Mouse (Mus musculus) neural tube, embryonic 11.5 days (tissue): ENCODE measurements around the gene Sbk3. TPM values are rescaled to one million over a fixed set of nuclear protein-coding genes. Genes with fewer than 3 reads are reported as not detected.
A peak's percentile ranks its signal among the peaks of the same experiment; 100 is the strongest.

Experiments used
- ATAC-seq: fragments of 200-750 bp; cut with Nextera tagmentation; 2 replicates; pipeline ENCODE4 v1.8.0; 2017; ENCODE audit warnings: moderate number of reproducible peaks, mild to moderate bottlenecking, moderate TSS enrichment, moderate library complexity; ENCODE audit not compliant: insufficient read depth, low FRiP score, low TSS enrichment
- DNase-seq: peaks from one replicate; pipeline ENCODE4 v3.0.0-alpha.2; 2015; ENCODE audit warnings: low spot score
- H3K27ac ChIP-seq: fragments of 300-500 bp; sonication (generic); 2 replicates; pipeline ENCODE4 v1.5.1; 2014; ENCODE audit warnings: low read depth, mild to moderate bottlenecking, low read length
- H3K27me3 ChIP-seq: fragments of 300-500 bp; sonication (generic); 2 replicates; pipeline ENCODE4 v1.6.1; 2014; ENCODE audit warnings: mild to moderate bottlenecking, low read length, mixed read lengths; ENCODE audit not compliant: control insufficient read depth, insufficient read depth
- H3K36me3 ChIP-seq: fragments of 300-500 bp; sonication (generic); 2 replicates; pipeline ENCODE4 v1.6.1; 2014; ENCODE audit warnings: mild to moderate bottlenecking, low read length, moderate library complexity, mixed read lengths; ENCODE audit not compliant: control insufficient read depth, insufficient read depth
- H3K4me1 ChIP-seq: fragments of 300-500 bp; sonication (generic); 2 replicates; pipeline ENCODE4 v1.6.1; 2014; ENCODE audit warnings: low read length, mixed read lengths; ENCODE audit not compliant: control insufficient read depth, insufficient read depth
- H3K4me2 ChIP-seq: fragments of 300-500 bp; sonication (generic); 2 replicates; pipeline ENCODE4 v1.6.1; 2014; ENCODE audit warnings: low read depth, mild to moderate bottlenecking, moderate library complexity
- H3K4me3 ChIP-seq: fragments of 300-500 bp; sonication (generic); 2 replicates; pipeline ENCODE4 v1.5.1; 2014; ENCODE audit warnings: low read depth, low read length
- H3K9ac ChIP-seq: fragments of 300-500 bp; sonication (generic); 2 replicates; pipeline ENCODE4 v1.6.1; 2014; ENCODE audit warnings: mild to moderate bottlenecking, low read length
- H3K9me3 ChIP-seq: fragments of 300-500 bp; sonication (generic); 2 replicates; pipeline ENCODE4 v1.6.1; 2016; ENCODE audit warnings: low read length; ENCODE audit not compliant: control insufficient read depth
- WGBS: fragments of 180-500 bp; shearing (Covaris S2); extraction: QIAGEN DNeasy Blood & Tissue Kit; methylation state at CpG from one replicate; pipeline ENCODE4 v1.1.7; 2014; 5-methylcytosine and 5-hydroxymethylcytosine counted together
- polyA plus RNA-seq: library from polyadenylated mRNA; unstranded; fragments of >200 nt; fragmentation: Nextera tagmentation; extraction: Ambion mirVana; gene quantifications from 2 replicates; pipeline ENCODE4 v1.2.1, GENCODE M21; 2014

Gene Sbk3
- polyA plus RNA-seq, 1 experiment from 2014 or later, result 0.09 TPM

GRCm38 (mm10) chr7:4996003-4996895, 25.3 kb upstream of the Sbk3 start, which contains the start of gene Zfp579:
TSS of gene Zfp579 (minus strand) at chr7:4996158.
- peak within 1 kb of the TSS; percentile 87 for H3K4me2 ChIP-seq
- peaks cover 7% of the 10 kb centered on the region for H3K36me3 ChIP-seq
- H3K9ac ChIP-seq, result peak within 1 kb of the TSS; percentile 91
- 8% methylated on average over 15 of the region's 26 CpGs for WGBS
- peaks cover 17% of the 10 kb centered on the region for H3K4me1 ChIP-seq
- DNase-seq, result peak; percentile 93
- no peaks in the 10 kb centered on the region; the same call in 1 of the 2 replicates for H3K9me3 ChIP-seq
- peaks cover 19% of the 10 kb centered on the region for H3K27me3 ChIP-seq
- H3K27ac ChIP-seq, result peak within 1 kb of the TSS; percentile 21; the same call in 1 of the 2 replicates
- H3K4me3 ChIP-seq, result peak within 1 kb of the TSS; percentile 72
- ATAC-seq, result peak; percentile 85

GRCm38 (mm10) chr7:4995268-4996002, 24.5 kb upstream of the Sbk3 start:
- Histone ChIP-seq H3K4me2 (peak overlapping the region; percentile 87), H3K27me3 (peaks cover 19% of the 10 kb centered on the region), H3K27ac (no peak overlapping the region), H3K9ac (peak overlapping the region; percentile 91), H3K4me1 (peaks cover 17% of the 10 kb centered on the region), H3K4me3 (peak overlapping the region; percentile 72), H3K9me3 (no peaks in the 10 kb centered on the region; the same call in 1 of the 2 replicates), H3K36me3 (peaks cover 7% of the 10 kb centered on the region)
- WGBS, result 6% methylated on average over 19 of the region's 19 CpGs
- ATAC-seq, result peak; percentile 10
- peak; percentile 19 for DNase-seq

GRCm38 (mm10) chr7:4993999-4994788, 23.2 kb upstream of the Sbk3 start:
- no peak for DNase-seq
- 40% methylated on average over 59 of the region's 59 CpGs for WGBS
- Histone ChIP-seq H3K4me1 (peaks cover 17% of the 10 kb centered on the region), H3K9me3 (no peaks in the 10 kb centered on the region; the same call in 1 of the 2 replicates), H3K4me3 (peak overlapping the region; percentile 72), H3K27ac (no peak overlapping the region), H3K9ac (peak overlapping the region; percentile 18; the same call in 1 of the 2 replicates), H3K4me2 (peak overlapping the region; percentile 11), H3K36me3 (peaks cover 7% of the 10 kb centered on the region), H3K27me3 (peaks cover 19% of the 10 kb centered on the region)
- ATAC-seq, result no peak

GRCm38 (mm10) chr7:4993347-4993998, 22.5 kb upstream of the Sbk3 start:
- Histone ChIP-seq H3K4me2 (peak overlapping the region; percentile 11), H3K9ac (no peak overlapping the region; the same call in 1 of the 2 replicates)
- WGBS, result 24% methylated on average over 45 of the region's 55 CpGs

GRCm38 (mm10) chr7:4988250-4988649, 17.3 kb upstream of the Sbk3 start:
- WGBS, result 77% methylated on average over 2 of the region's 2 CpGs
- H3K36me3 ChIP-seq, result peaks cover 6% of the 10 kb centered on the region
- ATAC-seq (no peak), DNase-seq (no peak)
- H3K4me1 ChIP-seq, result no peaks in the 10 kb centered on the region
- H3K9ac ChIP-seq, result no peak overlapping the region
- no peak overlapping the region for H3K27ac ChIP-seq
- H3K4me3 ChIP-seq, result no peak overlapping the region
- no peaks in the 10 kb centered on the region; the same call in 1 of the 2 replicates for H3K9me3 ChIP-seq
- peaks cover 7% of the 10 kb centered on the region for H3K27me3 ChIP-seq
- no peak overlapping the region for H3K4me2 ChIP-seq

More at GRCm38 (mm10) chr7:4993347-4993998, 22.5 kb upstream of the Sbk3 start:
- H3K4me1 ChIP-seq, result peaks cover 17% of the 10 kb centered on the region
- H3K27me3 ChIP-seq, result peaks cover 19% of the 10 kb centered on the region
- peak overlapping the region; percentile 14 for H3K4me3 ChIP-seq
- no peak for ATAC-seq
- H3K27ac ChIP-seq, result no peak overlapping the region
- H3K36me3 ChIP-seq, result peaks cover 7% of the 10 kb centered on the region
- no peak for DNase-seq
- H3K9me3 ChIP-seq, result no peaks in the 10 kb centered on the region; the same call in 1 of the 2 replicates

- H3K27me3 ChIP-seq, result no peaks in the 10 kb centered on the region
- no peak overlapping the region for H3K27ac ChIP-seq
- no peak overlapping the region for H3K9ac ChIP-seq
- DNase-seq, result no peak
- H3K4me2 ChIP-seq, result no peak overlapping the region
- no peaks in the 10 kb centered on the region for H3K4me1 ChIP-seq
- H3K36me3 ChIP-seq, result no peaks in the 10 kb centered on the region
- no peaks in the 10 kb centered on the region; the same call in 1 of the 2 replicates for H3K9me3 ChIP-seq
- no peak for ATAC-seq
- 90% methylated on average over 7 of the region's 7 CpGs for WGBS
- no peak overlapping the region for H3K4me3 ChIP-seq
These were observed 5.9 kb upstream of the Sbk3 start for GRCm38 (mm10) chr7:4976832-4977231.

- no peaks in the 10 kb centered on the region for H3K36me3 ChIP-seq
- no peak overlapping the region for H3K4me3 ChIP-seq
- H3K27me3 ChIP-seq, result no peaks in the 10 kb centered on the region
- DNase-seq (no peak), ATAC-seq (no peak)
- H3K27ac ChIP-seq, result no peak overlapping the region
- no peak overlapping the region for H3K9ac ChIP-seq
- WGBS, result 56% methylated on average over 4 of the region's 4 CpGs
- H3K4me2 ChIP-seq, result no peak overlapping the region
- no peaks in the 10 kb centered on the region for H3K4me1 ChIP-seq
- no peaks in the 10 kb centered on the region; the same call in 1 of the 2 replicates for H3K9me3 ChIP-seq
These were observed 4.5 kb upstream of the Sbk3 start for GRCm38 (mm10) chr7:4975455-4975854.
